Mouse (Mus musculus) myocyte (in vitro differentiated cells): ENCODE measurements at regions not wholly inside any gene's neighbourhood (a gene's known extent, or its start where the extent isn't known, plus 50 kb on each side); places are given as distances from the start of the nearest gene placed in this dataset.

Source experiments
- CEBPB ChIP-seq: IDR thresholded peaks from 2 replicates; pipeline ENCODE4 v1.6.1; 2011; ENCODE audit warnings: mild to moderate bottlenecking, moderate library complexity; ENCODE audit not compliant: poor library complexity, insufficient read depth, severe bottlenecking
- E2F4 ChIP-seq: IDR thresholded peaks from one replicate; pipeline ENCODE4 v1.6.1; 2011; ENCODE audit warnings: mild to moderate bottlenecking, control low read depth, moderate library complexity; ENCODE audit not compliant: insufficient read depth
- MAX ChIP-seq: IDR thresholded peaks from one replicate; pipeline ENCODE4 v1.6.1; 2011; ENCODE audit warnings: low read depth, mild to moderate bottlenecking, control low read depth
- MYOD1 ChIP-seq, 3 experiments: IDR thresholded peaks; one replicate each; pipeline ENCODE4 v1.6.1; 2011; ENCODE audit warnings: control low read depth in 2 of 3, low read depth in 2 of 3, mild to moderate bottlenecking in 2 of 3, moderate library complexity in 1 of 3; ENCODE audit not compliant: insufficient read length in 2 of 3, control insufficient read depth in 1 of 3
- MYOG ChIP-seq, 3 experiments: IDR thresholded peaks; one replicate each; pipeline ENCODE4 v1.6.1; 2011; ENCODE audit warnings: control low read depth in 2 of 3, low read depth in 2 of 3, mild to moderate bottlenecking in 2 of 3; ENCODE audit not compliant: insufficient read length in 2 of 3, control insufficient read depth in 1 of 3, insufficient read depth in 1 of 3
- POLR2A ChIP-seq: IDR thresholded peaks from one replicate; pipeline ENCODE4 v1.6.1; 2011; ENCODE audit warnings: low read depth, mild to moderate bottlenecking, control low read depth, moderate library complexity; ENCODE audit not compliant: insufficient read length
- POLR2AphosphoS2 ChIP-seq: IDR thresholded peaks from one replicate; pipeline ENCODE4 v1.6.1; 2011; ENCODE audit warnings: low read depth, control low read depth; ENCODE audit not compliant: insufficient read length
- REST ChIP-seq: IDR thresholded peaks from one replicate; pipeline ENCODE4 v1.6.1; 2011; ENCODE audit warnings: mild to moderate bottlenecking, control low read depth, moderate library complexity; ENCODE audit not compliant: insufficient read depth, insufficient read length
- SRF ChIP-seq: IDR thresholded peaks from one replicate; pipeline ENCODE4 v1.6.1; 2011; ENCODE audit warnings: low read depth; ENCODE audit not compliant: control insufficient read depth, insufficient read length
- TCF12 ChIP-seq: IDR thresholded peaks from one replicate; pipeline ENCODE4 v1.6.1; 2011; ENCODE audit warnings: mild to moderate bottlenecking, control low read depth; ENCODE audit not compliant: poor library complexity, insufficient read depth, severe bottlenecking
- TCF3 ChIP-seq: IDR thresholded peaks from one replicate; pipeline ENCODE4 v1.6.1; 2011; ENCODE audit warnings: low read depth, control low read depth; ENCODE audit not compliant: insufficient read length
- USF1 ChIP-seq: IDR thresholded peaks from one replicate; pipeline ENCODE4 v1.6.1; 2011; ENCODE audit warnings: low read depth, mild to moderate bottlenecking, control low read depth, moderate library complexity

DNA sequence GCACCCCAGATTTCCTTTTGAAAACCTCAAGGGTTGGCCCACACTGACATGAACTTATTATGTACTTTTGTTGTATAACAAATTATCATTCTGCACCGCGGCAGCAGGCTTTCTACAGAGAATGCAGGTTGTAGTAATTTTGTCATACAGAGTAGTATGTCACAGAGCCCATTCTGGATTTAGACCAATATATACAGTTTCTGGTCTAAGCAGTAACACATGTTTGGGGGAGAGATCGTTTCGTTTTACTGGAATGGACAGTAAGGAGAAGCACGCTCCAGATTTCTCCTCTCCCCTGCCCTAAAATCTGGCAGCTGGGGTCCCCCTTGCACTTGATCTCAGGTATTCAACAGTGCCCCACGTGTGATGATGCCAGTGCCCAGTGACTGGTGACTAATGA is 76.0 kb upstream of the Smim23 start:
- no peak for TF ChIP-seq POLR2A
- no peak for TF ChIP-seq USF1
- TF ChIP-seq MYOD1 (IDR thresholded peaks at IDR 0.05; ENCODE audit: control insufficient read depth in 1 of 3, insufficient read length in 2 of 3, low read depth in 2 of 3): no peak
- no peak for TF ChIP-seq MAX
- no peak for TF ChIP-seq POLR2AphosphoS2
- TF ChIP-seq E2F4: no peak
- no peak for TF ChIP-seq REST
- no peak for TF ChIP-seq TCF12
- TF ChIP-seq MYOG (IDR thresholded peaks at IDR 0.05; ENCODE audit: control insufficient read depth in 1 of 3, insufficient read depth in 1 of 3, insufficient read length in 2 of 3, low read depth in 2 of 3): no peak
- no peak for TF ChIP-seq CEBPB
- TF ChIP-seq TCF3: no peak
- no peak for TF ChIP-seq SRF
